Mouse (Mus musculus): ENCODE measurements at regions not wholly inside any gene's neighbourhood (a gene's known extent, or its start where the extent isn't known, plus 50 kb on each side); places are given as distances from the start of the nearest gene placed in this dataset.

DNA sequence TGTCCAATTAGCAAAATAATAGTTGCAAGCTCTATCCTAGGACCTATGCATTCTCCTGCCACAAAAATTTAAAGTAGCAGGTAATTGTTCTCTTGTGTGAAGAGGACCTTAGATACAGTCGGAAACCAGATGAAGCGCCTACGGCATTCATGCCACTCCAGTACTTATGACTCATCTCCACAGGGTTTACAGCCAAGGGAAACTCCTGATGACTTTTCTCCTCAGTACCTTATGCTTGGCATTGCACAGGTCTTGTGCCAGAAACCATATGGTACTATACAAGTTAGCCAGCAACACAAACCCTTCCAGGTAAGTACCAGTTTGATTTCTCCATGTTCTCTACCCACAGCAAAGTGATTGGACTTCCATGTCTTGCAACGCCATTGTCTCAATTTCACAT, 606.3 kb upstream of the Dmac1 start:
- DNase-seq, result no peak

DNA sequence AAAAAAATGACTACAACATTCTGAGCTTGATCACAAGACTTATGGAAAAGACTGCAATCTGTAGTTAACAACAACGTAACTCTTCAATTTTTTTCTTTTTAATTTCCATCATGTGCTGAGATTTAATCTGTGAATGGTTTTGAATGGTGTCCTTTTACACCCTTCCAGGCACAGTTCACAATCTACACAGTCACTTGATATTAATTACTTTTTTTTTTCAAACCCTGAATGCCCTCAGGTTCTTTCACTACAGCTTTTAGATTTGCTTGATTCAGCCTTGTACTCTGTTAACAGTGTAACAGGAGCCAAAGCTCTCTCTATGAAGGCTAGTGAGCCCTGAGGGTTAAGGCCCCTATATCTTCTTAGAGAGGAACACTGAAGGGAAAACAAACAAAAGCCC, 591.7 kb upstream of the Dmac1 start:
- DNase-seq, result peak in 1 of 2 experiments; percentile 8

DNA sequence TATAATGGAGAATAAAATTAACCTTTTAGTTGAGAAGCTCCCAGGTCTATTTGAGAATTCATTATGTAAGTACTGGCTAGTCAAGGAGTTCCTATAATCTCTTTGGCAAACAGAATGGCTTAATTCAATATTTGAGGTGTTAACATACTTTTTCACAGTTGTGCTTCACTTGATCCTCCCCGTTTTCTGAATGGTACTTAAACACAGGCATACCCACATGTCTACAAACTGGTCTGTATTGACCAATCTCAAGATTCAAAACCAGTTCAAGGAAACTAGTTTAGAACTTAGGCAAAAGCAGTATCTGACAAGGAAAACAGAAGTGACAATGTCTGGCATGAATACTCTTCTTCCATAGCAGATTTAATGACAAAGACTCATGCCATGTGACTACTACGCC, 583.0 kb upstream of the Dmac1 start:
- no peak for DNase-seq

DNA sequence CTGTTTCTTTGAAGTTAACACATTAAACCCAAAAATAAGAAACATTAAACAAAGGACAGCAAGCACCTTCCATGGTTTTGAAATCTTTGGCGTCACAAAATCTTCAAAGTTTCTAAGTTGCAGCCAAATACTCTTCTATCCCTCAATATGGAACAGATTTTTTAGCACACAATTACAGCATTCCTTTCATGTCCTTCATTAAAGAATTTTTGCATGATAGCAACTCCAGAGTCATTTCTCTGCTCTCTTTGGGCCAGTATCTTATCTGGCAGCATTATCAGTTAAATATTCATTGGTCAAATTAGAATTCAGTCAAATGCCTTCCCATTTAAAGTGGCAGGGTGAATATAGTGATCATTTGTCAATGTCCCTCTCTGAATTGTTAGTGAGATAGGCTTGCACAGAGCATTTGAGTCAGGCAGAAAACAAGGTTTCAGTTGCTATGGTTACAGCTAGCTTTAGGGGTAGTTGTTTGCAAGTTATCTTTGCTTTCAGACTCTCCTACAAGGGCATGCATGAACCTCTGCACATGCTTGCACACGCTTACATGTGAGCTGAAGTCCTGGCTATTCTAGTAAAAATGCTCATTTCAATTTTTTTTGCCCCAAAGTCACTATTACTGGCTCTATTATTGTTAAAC, 579.8 kb upstream of the Dmac1 start:
- no peak for DNase-seq

DNA sequence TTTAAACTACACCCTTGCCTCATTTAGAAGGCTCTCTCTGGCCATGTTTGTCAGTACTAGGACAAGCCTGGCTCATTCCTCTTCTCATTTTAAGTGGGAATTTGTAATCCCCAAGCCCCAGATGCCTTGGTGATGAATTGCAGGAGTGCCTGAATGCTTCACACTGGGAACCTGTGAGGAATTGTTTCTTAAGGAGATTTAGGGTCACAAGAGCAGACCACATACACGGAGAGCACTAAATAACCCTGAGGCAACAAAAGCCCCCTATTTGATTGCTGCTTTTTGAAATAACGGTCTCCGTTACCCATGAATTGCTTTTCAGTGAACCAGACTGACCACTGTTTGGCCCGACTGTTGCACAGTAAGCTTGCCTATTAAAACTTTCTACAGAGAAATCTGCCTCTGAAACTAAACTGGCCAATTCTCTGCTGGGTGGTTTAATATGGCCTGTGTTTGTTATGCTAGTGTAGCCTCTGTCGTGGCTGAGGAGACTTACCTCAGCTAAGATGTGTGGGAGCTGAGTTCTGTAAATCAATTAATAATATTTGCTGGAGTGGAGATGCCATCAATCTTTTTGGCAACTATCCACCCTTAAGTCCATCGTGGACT, 577.7 kb upstream of the Dmac1 start:
- DNase-seq, result no peak

DNA sequence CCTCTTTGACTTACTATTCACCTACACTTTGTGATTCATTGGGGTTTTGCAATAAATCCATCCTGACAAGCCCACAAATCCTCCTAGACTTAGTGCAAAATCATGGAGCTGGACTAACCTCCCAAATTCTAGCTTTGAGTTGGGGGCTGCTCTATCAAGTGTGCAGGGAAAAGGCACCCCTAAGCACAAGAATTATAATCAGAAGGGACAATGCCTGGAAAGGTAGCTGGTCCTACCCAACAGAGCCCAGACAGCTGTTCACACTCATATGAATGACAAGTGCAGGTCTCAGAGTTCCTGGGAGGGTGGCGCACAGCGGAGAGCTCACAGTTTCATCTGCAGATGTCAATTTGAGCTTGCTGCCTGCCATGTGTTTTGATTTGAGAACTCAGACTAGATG, 572.2 kb upstream of the Dmac1 start:
- DNase-seq, result no peak

DNA sequence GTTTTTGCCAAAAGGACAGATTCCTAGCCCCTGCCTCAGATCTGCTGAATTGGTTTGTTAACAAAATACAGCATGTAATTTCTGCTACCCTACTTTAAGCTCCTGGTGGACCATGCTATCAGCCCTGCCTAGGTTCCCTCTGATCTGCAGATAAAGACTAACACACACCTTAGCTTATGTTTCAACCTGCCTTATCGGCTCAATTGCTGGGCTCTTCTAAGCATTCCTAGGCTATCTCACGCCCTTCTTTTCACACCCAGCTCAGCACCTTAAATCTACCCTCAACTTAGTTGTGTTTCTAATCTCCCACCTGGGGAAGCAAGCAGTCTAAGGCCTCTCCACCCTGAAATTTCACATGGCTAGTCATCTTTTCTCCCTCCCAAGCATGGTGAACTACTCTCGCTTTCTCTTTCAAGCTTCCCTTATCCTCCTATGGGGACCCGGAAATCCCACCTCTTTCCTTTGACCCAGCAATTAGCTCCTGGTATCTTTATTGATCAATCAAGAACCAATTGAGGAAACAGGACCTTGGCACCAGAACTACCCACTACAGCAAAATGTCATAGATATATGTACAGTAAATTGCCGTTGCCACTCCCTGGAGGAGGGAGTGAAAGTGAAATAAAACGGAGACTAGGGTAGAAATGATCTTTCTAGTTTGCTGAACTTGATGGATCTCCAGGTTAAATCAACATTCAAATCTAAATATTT, 569.7 kb upstream of the Dmac1 start:
- DNase-seq, result no peak

DNA sequence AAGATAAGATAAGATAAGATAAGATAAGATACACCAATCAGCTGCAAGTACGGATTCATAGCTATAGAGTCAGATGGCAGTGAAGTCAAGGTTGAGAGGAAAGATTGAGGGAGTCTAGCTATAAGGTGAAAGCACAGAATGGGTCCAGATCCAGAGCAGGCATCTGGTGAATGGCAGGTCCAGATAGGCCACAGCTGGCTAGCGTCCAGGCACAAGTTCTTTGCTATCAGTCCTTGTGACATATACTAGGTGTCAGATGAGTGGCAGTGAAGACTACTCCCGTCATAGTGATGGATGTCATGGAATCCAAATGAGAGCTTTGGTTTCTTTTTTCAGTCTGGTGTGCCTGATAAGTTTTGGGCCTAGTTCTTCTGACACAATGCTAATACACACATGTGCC, 566.9 kb upstream of the Dmac1 start:
- no peak for DNase-seq

DNA sequence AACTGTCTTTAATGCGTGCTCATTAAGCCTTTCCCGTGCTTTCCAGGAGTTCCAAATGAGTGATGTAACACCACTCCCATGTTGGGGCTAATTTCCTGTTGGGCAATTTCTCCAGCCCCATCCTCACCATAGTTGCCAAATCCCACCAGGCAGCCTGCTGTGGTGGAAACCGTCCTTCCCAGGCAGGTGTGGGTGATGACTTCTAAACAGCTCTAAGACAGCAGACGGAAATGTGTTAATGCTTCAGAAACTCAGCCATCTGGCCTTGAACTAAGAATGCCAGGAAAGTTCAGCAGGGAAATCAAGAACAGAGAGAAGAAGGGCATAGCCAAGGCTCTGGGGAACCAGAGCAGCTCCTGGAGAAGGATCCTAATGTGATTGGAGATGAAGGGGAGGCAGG, 560.5 kb upstream of the Dmac1 start:
- no peak for DNase-seq

DNA sequence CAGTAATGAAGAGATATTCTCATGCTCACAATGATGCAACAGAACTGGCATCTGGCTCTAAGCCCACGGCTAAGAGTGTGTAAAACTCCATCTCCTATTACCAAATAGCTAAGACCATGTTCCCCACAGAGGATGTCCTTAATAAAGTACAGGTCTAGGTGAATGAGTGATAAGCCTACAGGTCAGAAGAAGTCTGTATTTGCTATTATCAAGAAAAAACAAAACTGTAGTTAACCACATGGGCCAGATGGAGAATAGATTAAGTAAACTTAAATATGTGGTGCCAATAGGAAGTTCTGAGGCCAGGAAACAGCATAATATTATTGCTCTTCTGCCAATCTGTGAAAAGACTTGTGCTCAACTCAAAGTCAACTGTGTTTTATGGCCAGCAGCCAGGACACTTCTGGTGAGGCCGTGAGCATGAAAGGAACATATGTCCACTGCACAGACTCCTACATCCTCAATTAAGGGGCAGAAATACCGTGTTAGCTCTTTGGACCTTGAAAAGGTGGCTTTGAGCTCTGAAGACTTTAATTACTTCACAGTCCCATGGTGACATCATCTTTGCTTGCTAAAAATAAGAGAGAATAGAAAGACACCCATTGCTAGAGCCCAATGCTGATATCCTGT, 549.1 kb upstream of the Dmac1 start:
- no peak for DNase-seq

DNA sequence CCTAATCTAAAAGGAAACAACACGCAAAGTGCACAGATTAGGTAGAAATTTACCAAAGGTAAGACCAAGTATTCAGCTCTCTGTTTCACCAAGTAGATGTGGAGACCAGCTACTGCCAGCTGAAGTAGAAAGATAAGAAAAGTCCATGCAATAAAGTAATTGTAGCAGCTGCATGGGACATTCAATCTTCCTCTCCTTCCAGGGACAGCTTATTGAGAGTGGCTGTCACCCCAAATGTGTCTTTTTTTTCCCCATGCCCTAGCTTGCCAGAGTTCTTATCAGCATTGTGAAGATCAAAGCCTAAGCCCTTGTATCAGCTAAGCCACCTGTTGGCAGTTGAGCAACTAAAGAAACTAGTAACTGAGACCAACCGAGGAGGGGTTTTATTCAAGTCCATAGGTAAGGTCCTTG, 541.1 kb upstream of the Dmac1 start:
- DNase-seq, result no peak

DNA sequence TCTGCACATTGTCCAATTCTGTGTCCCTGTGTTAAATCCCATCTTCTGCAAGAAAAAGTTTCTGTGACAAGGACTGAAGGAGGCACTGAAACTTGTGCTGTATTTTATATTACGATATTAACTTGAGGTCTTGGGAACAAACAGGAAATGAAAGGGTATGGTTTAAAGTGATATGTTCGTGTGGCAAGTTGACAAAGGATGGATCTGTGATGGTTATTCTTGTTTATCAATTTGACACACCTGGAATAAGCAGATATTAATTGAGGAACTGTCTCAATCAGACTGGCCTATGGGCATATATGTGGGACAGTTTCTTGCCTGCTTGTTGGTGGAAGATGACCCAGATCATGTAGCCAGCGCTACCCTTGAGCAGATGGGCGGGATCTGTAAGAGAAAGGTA, 537.9 kb upstream of the Dmac1 start:
- DNase-seq, result no peak

DNA sequence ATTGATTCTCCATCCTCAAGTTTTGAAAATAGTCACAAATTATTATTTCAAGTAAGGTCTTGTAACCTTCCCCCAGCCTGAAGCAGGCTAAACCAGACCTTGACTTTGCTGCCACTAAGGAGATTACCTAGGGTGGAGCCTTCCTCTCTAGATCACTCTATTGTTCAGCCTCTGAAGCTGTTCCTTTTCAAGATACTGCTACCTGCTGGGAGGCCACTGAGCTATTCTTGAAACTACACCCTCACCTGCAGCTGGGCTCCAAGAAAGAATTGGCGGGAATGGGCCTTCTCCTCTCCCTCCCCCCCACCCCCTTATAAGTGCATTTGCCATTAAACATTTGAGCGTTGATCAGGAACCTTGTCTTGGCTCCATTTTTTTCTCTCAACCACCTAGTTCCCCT, 534.2 kb upstream of the Dmac1 start:
- DNase-seq, result no peak

DNA sequence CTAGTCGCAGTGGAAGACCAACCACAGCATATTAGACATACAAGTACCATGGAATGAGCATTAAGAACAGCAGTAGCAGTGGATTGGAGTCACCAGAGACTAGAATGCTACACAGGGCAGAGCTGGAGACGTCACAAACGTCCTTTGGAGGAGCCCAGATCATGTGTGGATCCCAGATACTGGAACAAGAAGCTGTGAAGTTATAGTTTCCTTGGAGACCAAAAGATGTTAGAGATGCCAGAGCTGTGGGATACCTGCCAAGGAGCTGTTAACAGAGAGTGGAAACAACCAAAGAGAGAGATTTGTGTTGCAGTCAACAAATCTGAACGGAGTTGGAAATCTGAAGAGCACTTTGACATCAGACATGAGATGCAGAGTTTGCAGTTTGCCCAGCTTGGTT, 523.8 kb upstream of the Dmac1 start:
- DNase-seq, result no peak

DNA sequence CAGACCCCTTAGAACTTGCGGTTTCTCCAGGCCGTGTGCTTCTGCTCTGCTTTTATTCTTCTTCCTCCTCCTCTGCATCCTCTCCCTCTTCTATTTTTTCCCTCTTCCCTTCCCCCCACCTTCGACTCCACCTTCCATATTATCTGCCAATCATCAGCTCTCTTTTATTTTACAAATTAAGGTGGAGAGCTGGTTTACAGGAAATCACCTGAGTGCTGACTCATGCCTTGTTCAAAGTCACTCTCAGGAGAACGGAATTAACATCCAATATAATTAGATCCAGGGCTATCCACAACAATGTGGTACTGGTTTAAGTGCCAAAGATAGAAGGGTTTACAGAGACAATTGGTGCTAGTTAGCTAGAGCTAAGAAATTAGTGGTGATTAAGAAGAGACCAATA, 523.1 kb upstream of the Dmac1 start:
- no peak for DNase-seq

DNA sequence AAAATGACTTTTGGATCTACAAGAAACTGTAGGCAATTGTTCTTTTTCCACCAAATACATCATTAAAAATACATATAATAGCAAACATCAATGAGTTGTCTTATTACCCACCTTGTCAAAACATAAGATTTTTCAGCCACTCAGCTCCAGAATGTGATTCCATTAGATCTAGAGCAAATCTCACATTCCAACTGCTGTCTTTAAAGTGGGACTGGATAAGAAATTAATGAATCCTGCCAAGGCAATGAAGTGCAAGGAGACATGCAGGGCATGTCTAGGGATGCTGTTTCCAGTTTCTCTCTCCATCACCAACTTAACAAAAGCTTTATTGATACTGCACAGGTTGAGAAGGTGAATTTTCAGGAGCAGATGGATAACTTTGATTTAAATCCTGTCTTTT, 513.7 kb upstream of the Dmac1 start:
- no peak for DNase-seq

DNA sequence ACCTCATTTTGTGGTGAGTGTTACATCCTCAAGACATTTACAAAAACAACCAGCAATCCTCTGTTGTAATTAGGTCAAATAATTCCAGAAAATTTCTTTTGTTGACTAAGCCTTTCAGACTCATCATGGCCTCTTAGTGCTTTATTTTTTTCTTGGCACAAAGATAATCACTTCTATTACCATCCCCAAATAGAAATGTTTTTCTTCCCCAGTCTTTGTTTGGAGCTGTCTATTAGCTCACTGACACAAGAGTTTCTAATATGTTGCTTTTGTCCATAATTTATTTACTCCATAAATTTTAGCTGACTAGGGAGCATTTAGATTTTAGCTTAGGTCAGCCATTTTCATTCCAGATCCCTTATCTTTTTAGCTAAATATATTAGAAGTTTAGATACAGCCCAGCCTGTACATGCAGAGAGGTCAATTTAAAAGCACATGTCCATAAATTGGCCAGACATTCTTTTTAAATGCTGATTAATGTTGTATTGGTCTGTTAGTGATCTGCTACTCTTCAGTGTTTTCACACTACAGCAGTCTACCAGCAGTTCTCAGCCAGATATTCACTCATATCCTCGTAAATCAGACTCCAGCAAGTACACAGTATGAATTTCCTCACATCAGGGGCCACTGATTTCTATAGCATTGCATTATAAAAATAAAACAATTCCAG, 513.0 kb upstream of the Dmac1 start:
- no peak for DNase-seq

DNA sequence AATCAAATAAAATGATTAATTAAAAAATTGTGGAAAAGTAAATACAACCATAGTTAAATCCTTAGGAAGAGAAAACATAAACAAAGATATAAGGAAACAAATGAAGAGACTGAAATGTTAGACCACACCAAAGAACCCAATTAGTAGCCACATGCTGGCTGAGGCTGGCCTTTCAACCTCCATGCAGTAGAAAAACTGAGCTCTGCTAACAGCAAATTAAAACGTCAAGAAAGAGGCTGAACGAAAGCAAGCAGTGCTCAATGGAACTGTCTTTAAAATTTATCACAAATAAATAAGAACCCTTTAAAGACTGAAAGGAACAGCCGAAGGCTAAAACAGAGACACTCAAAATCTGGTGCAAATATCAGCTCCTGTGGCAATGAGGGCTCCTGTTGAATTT, 509.3 kb upstream of the Dmac1 start:
- DNase-seq, result no peak

DNA sequence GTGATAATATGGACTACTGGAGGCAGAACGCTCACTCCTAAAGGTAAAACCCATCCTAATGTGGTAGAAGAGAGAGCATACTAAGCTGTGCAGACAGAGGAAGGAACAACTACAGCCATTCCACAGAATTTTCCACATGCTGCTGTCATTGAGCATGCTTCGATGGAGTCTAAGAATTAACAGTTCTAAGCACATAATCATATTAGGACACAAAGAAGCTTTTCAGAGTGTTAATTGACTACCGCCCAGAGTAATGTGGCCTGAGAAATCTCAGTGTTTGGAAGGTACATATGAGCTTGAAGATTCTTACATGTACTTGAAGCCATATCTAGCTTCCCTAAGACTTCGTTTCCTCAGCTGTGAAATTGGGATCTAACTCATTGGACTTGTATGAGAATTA, 508.3 kb upstream of the Dmac1 start:
- DNase-seq, result no peak

DNA sequence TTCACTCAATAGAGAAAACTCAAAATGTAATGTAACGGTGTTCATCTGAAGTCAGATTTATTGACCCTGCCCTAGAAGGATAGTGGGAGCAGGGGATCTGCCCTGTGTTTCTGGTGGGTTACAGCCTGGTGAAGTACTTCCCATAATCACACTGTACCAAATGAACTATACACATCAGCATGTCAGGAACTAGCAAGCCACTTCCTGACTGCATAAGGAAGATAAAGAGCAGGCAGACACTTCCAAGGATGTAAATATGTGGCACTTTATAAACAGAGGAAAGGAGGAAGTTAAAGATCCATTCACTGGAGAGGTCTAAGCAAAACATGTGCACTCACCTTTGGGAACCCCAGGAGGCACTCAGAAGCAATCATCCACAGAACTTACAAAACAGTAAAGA, 501.4 kb upstream of the Dmac1 start:
- no peak for DNase-seq

DNA sequence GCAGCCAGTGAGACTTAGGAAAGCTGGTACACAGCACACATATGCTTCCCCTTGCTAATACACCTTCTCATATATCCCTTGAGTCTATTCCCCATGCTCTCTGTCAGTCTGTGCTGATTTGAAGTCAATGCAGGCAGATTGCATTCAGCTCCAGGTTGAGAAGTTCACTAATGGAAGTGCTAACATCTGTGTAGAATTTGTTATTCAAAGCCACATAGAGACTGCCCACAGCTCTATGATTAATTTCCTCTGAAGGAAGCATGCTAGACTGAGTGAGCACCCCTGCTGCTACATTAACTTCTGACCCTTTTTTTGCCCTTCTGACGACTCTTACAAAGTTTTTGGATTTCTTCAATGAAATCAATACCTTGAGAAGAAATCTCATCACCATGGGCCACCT, 486.0 kb upstream of the Dmac1 start:
- no peak for DNase-seq

DNA sequence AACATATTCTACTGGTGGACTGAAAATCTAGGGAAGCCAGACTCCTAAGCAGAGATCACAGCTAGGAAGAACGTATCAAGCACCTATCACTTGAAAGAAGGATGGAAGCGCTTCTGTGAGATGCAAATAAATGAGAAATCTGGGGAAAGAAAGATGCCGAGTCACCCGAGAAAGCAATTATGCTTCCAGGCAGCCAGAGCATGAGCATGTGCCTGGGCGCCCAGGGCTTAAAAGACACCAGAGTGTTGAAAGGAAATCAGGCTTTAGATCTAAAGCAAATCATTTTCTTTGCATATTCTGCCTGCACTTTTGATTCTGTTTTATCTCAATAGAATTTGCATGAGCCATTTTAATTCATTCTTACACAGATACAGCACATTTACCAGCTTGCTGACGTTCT, 466.5 kb upstream of the Dmac1 start:
- DNase-seq, result no peak

DNA sequence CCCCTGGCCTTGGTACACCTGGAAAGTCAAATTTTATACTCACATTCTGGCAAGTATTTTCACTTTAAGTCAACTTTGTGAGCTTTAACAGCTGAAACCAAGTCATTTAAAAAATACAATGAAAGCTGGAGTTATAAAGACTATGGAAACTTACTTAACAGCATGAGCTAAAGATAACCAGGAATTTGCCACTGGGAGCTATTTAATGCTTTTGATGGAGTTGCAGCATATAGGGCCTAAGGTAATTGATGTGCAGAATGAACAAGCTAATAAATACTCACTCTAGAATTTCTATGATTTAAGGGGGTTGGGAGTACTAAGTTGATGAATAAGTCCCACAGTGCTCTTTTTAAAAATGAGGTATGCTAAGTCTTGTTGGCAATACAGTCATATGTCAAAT, 463.5 kb upstream of the Dmac1 start:
- DNase-seq, result no peak

Measured in kidney, postnatal 36 days (tissue).